Mouse (Mus musculus) midbrain, embryonic 16.5 days (tissue): ENCODE measurements around the gene Atg4b. TPM values are rescaled to one million over a fixed set of nuclear protein-coding genes. Genes with fewer than 3 reads are reported as not detected.
"Not testable (repeated sequence)": the region's sequence is repeated elsewhere in the genome, so short reads cannot be mapped to it uniquely, and the experiment has no call there.

Experiments
- ATAC-seq: fragments of 200-750 bp; cut with Nextera tagmentation; 2 replicates; pipeline ENCODE4 v1.8.0; 2017; ENCODE audit warnings: moderate TSS enrichment
- H3K27ac ChIP-seq: fragments of 300-500 bp; sonication (generic); 2 replicates; pipeline ENCODE4 v1.5.1; 2014; ENCODE audit warnings: mild to moderate bottlenecking, low read length, mixed read lengths
- H3K27me3 ChIP-seq: fragments of 300-500 bp; sonication (generic); 2 replicates; pipeline ENCODE4 v1.6.1; 2014; ENCODE audit warnings: low read depth, low read length, mixed read lengths; ENCODE audit not compliant: control insufficient read depth, insufficient read depth
- H3K36me3 ChIP-seq: fragments of 300-500 bp; sonication (generic); 2 replicates; pipeline ENCODE4 v1.6.1; 2014; ENCODE audit warnings: mild to moderate bottlenecking, low read length, moderate library complexity, mixed read lengths; ENCODE audit not compliant: control insufficient read depth, insufficient read depth
- H3K4me1 ChIP-seq: fragments of 300-500 bp; sonication (generic); 2 replicates; pipeline ENCODE4 v1.6.1; 2014; ENCODE audit warnings: mild to moderate bottlenecking, low read length, mixed read lengths; ENCODE audit not compliant: control insufficient read depth, insufficient read depth
- H3K4me2 ChIP-seq: fragments of 300-500 bp; sonication (generic); 2 replicates; pipeline ENCODE4 v1.6.1; 2014; ENCODE audit warnings: mild to moderate bottlenecking, low read length, mixed read lengths
- H3K4me3 ChIP-seq: fragments of 300-500 bp; sonication (generic); 2 replicates; pipeline ENCODE4 v1.5.1; 2014; ENCODE audit warnings: low read depth, mild to moderate bottlenecking, low read length, moderate library complexity, mixed read lengths
- H3K9ac ChIP-seq: fragments of 300-500 bp; sonication (generic); 2 replicates; pipeline ENCODE4 v1.6.1; 2014; ENCODE audit warnings: low read depth, low read length, mixed read lengths
- H3K9me3 ChIP-seq: fragments of 300-500 bp; sonication (generic); replicated peaks from 2 replicates; pipeline ENCODE4 v1.6.1; 2014; ENCODE audit warnings: mild to moderate bottlenecking, low read length, mixed read lengths; ENCODE audit not compliant: control insufficient read depth, poor library complexity, severe bottlenecking
- WGBS: fragments of 180-500 bp; shearing (Covaris S2); extraction: QIAGEN DNeasy Blood & Tissue Kit; methylation state at CpG from one replicate; pipeline ENCODE4 v1.1.7; 2014; 5-methylcytosine and 5-hydroxymethylcytosine counted together
- polyA plus RNA-seq: library from polyadenylated mRNA; unstranded; fragments of >200 nt; fragmentation: Nextera tagmentation; extraction: Ambion mirVana; gene quantifications from 2 replicates; pipeline ENCODE4 v1.2.1, GENCODE M21; 2015

Atg4b gene
- polyA plus RNA-seq, 1 experiment from 2014 or later, result 92.5 TPM

GRCm38 (mm10) chr1:93823796-93824495 is 72.6 kb downstream of the Atg4b start:
- Histone ChIP-seq H3K4me1 (peaks cover 9% of the 10 kb centered on the region), H3K9me3 (no peaks in the 10 kb centered on the region), H3K27me3 (no peaks in the 10 kb centered on the region), H3K4me2 (no peak overlapping the region), H3K27ac (peak overlapping the region; percentile 90), H3K9ac (peak overlapping the region; percentile 70), H3K4me3 (no peak overlapping the region), H3K36me3 (peaks cover 6% of the 10 kb centered on the region)
- 79% methylated on average over 3 of the region's 3 CpGs for WGBS
- ATAC-seq, result no peak

- Histone ChIP-seq H3K27me3 (no peaks in the 10 kb centered on the region), H3K4me2 (peak within 1 kb of the TSS; percentile 85), H3K9me3 (no peaks in the 10 kb centered on the region), H3K4me1 (peaks cover 9% of the 10 kb centered on the region), H3K27ac (peak within 1 kb of the TSS; percentile 90), H3K9ac (peak within 1 kb of the TSS; percentile 70), H3K4me3 (peak within 1 kb of the TSS; percentile 48), H3K36me3 (peaks cover under 1% of the 10 kb centered on the region; the same call in 1 of the 2 replicates)
- WGBS, result 2% methylated on average over 10 of the region's 10 CpGs
- ATAC-seq, result peak; percentile 30
Observed at GRCm38 (mm10) chr1:93824609-93825008, 73.3 kb downstream of the Atg4b start, which contains the start of gene D2hgdh. Gene D2hgdh (plus strand): TSS chr1:93824909.

- H3K36me3 ChIP-seq, result no peaks in the 10 kb centered on the region; the same call in 1 of the 2 replicates
- peak overlapping the region; percentile 70 for H3K9ac ChIP-seq
- no peaks in the 10 kb centered on the region for H3K27me3 ChIP-seq
- H3K4me2 ChIP-seq, result peak overlapping the region; percentile 85
- under 1% methylated on average over 30 of the region's 30 CpGs for WGBS
- peak; percentile 97 for ATAC-seq
- H3K27ac ChIP-seq, result peak overlapping the region; percentile 90
- no peaks in the 10 kb centered on the region for H3K9me3 ChIP-seq
- peaks cover 9% of the 10 kb centered on the region for H3K4me1 ChIP-seq
- H3K4me3 ChIP-seq, result peak overlapping the region; percentile 48
Observed at GRCm38 (mm10) chr1:93825105-93825674, 73.9 kb downstream of the Atg4b start.

- WGBS, result 38% methylated on average over 27 of the region's 27 CpGs
- Histone ChIP-seq H3K9me3 (no peaks in the 10 kb centered on the region), H3K36me3 (no peaks in the 10 kb centered on the region; the same call in 1 of the 2 replicates), H3K27me3 (no peaks in the 10 kb centered on the region), H3K4me2 (peak overlapping the region; percentile 85), H3K4me3 (peak overlapping the region; percentile 48), H3K9ac (peak overlapping the region; percentile 70), H3K4me1 (peaks cover 9% of the 10 kb centered on the region), H3K27ac (peak overlapping the region; percentile 90)
- ATAC-seq, result peak; percentile 65
Observed at GRCm38 (mm10) chr1:93825771-93826539, 74.7 kb downstream of the Atg4b start.

GRCm38 (mm10) chr1:93826540-93826835 is 75.2 kb downstream of the Atg4b start:
- no peaks in the 10 kb centered on the region; the same call in 1 of the 2 replicates for H3K36me3 ChIP-seq

GRCm38 (mm10) chr1:93832754-93833360 is 81.6 kb downstream of the Atg4b start:
- H3K4me2 ChIP-seq, H3K9me3 ChIP-seq, H3K27ac ChIP-seq, H3K27me3 ChIP-seq, H3K4me3 ChIP-seq, H3K4me1 ChIP-seq, H3K9ac ChIP-seq, ATAC-seq, H3K36me3 ChIP-seq: not testable (repeated sequence)
- 72% methylated on average over 2 of the region's 4 CpGs for WGBS

More at GRCm38 (mm10) chr1:93826540-93826835, 75.2 kb downstream of the Atg4b start:
- Histone ChIP-seq H3K9me3 (no peaks in the 10 kb centered on the region), H3K4me3 (peak overlapping the region; percentile 48), H3K27me3 (no peaks in the 10 kb centered on the region), H3K4me1 (peaks cover 9% of the 10 kb centered on the region), H3K9ac (no peak overlapping the region), H3K4me2 (peak overlapping the region; percentile 85), H3K27ac (0 out of 2 replicates have a peak overlapping the region, but pooled peaks have one; percentile 90)
- WGBS, result 94% methylated on average over 9 of the region's 9 CpGs
- no peak for ATAC-seq

GRCm38 (mm10) chr1:93834671-93835150 is 83.4 kb downstream of the Atg4b start:
- ATAC-seq, result no peak
- Histone ChIP-seq H3K9ac (no peak overlapping the region), H3K9me3 (no peaks in the 10 kb centered on the region), H3K27ac (no peak overlapping the region), H3K4me2 (no peak overlapping the region), H3K36me3 (peaks cover 2% of the 10 kb centered on the region; the same call in 1 of the 2 replicates), H3K4me3 (no peak overlapping the region), H3K27me3 (no peaks in the 10 kb centered on the region), H3K4me1 (no peaks in the 10 kb centered on the region)
- WGBS, result 87% methylated on average over 7 of the region's 7 CpGs

- H3K4me2 ChIP-seq, result no peak overlapping the region
- H3K9ac ChIP-seq, result no peak overlapping the region
- no peaks in the 10 kb centered on the region for H3K27me3 ChIP-seq
- H3K9me3 ChIP-seq, result no peaks in the 10 kb centered on the region
- ATAC-seq, result no peak
- H3K27ac ChIP-seq, result no peak overlapping the region
- H3K4me3 ChIP-seq, result no peak overlapping the region
- peaks cover 2% of the 10 kb centered on the region; the same call in 1 of the 2 replicates for H3K36me3 ChIP-seq
- H3K4me1 ChIP-seq, result no peaks in the 10 kb centered on the region
- 94% methylated on average over 4 of the region's 4 CpGs for WGBS
Observed at GRCm38 (mm10) chr1:93835211-93835610, 83.9 kb downstream of the Atg4b start.
